ENCODE assay signal across 8 mouse cellular contexts in genomic region chr12:112897522-112898212, GRCm38 (mm10). TPM values are rescaled to one million over a fixed set of nuclear protein-coding genes. Genes with fewer than 3 reads are reported as not detected.
DNase-seq lines count a peak whose midpoint lies in the region; ATAC-seq and TF ChIP-seq lines count a peak whose summit lies in the region.

No protein-coding gene starts in this region.

- TF ChIP-seq CTCF in midbrain, postnatal 0 days (IDR thresholded peaks at IDR 0.05), result no peak

- no peak overlapping the region for H3K27ac ChIP-seq in embryonic facial prominence, embryonic 10.5 days (replicated peaks)
- H3K27ac ChIP-seq in limb, embryonic 15.5 days, result no peak overlapping the region
- no peak overlapping the region for H3K27ac ChIP-seq in midbrain, postnatal 0 days (ENCODE audit: low read depth, low read length)

- H3K36me3 ChIP-seq in embryonic facial prominence, embryonic 10.5 days (replicated peaks), result no peaks in the 10 kb centered on the region
- no peaks in the 10 kb centered on the region for H3K36me3 ChIP-seq in limb, embryonic 15.5 days
- H3K36me3 ChIP-seq in midbrain, postnatal 0 days (ENCODE audit: insufficient read depth, low read length), result no peaks in the 10 kb centered on the region

- H3K27me3 ChIP-seq in embryonic facial prominence, embryonic 10.5 days (replicated peaks; ENCODE audit: low read depth, poor library complexity, severe bottlenecking), result no peaks in the 10 kb centered on the region
- H3K27me3 ChIP-seq in limb, embryonic 15.5 days, result no peaks in the 10 kb centered on the region
- no peaks in the 10 kb centered on the region for H3K27me3 ChIP-seq in midbrain, postnatal 0 days (ENCODE audit: insufficient read depth, low read length)

- H3K9me3 ChIP-seq in embryonic facial prominence, embryonic 10.5 days, result no peaks in the 10 kb centered on the region
- no peaks in the 10 kb centered on the region for H3K9me3 ChIP-seq in limb, embryonic 15.5 days
- no peaks in the 10 kb centered on the region for H3K9me3 ChIP-seq in midbrain, postnatal 0 days (ENCODE audit: low read length)

- peak overlapping the region; percentile 23; the same call in 1 of the 2 replicates for H3K4me3 ChIP-seq in embryonic facial prominence, embryonic 10.5 days
- no peak overlapping the region for H3K4me3 ChIP-seq in limb, embryonic 15.5 days
- H3K4me3 ChIP-seq in midbrain, postnatal 0 days (ENCODE audit: low read depth, low read length), result peak overlapping the region; percentile 2; the same call in 1 of the 2 replicates

- no peak overlapping the region for H3K4me2 ChIP-seq in limb, embryonic 15.5 days
- peak overlapping the region; percentile 27 for H3K4me2 ChIP-seq in midbrain, postnatal 0 days (ENCODE audit: low read depth, low read length, poor library complexity, severe bottlenecking)

- peak; percentile 65 for DNase-seq in adrenal gland, adult 8-10 months
- peak; percentile 46 for DNase-seq in embryonic facial prominence, embryonic 10.5 days (ENCODE audit: low spot score)
- DNase-seq in midbrain, postnatal 0 days (ENCODE audit: low spot score), result peak; percentile 69
- DNase-seq in cerebellum, adult 8-10 months, result no peak
- no peak for DNase-seq in right cerebral cortex, adult 18-20 months
- no peak for DNase-seq in cerebellum, postnatal 36 days

- peaks cover 22% of the 10 kb centered on the region for H3K4me1 ChIP-seq in embryonic facial prominence, embryonic 10.5 days
- H3K4me1 ChIP-seq in limb, embryonic 15.5 days, result peaks cover 6% of the 10 kb centered on the region; the same call in 1 of the 2 replicates
- 0 out of 2 replicates have a peak, but pooled peaks cover 2% of the 10 kb centered on the region for H3K4me1 ChIP-seq in midbrain, postnatal 0 days (ENCODE audit: insufficient read depth, low read length)

- peak; percentile 63 to 70 for ATAC-seq in hematopoietic stem cell, adult 5-6 weeks (replicated peaks in 1 of 2; ENCODE audit: insufficient read depth in 1 of 2, low FRiP score in 2 of 2, low TSS enrichment in 1 of 2, low read depth in 1 of 2, poor library complexity in 2 of 2, severe bottlenecking in 2 of 2)
- peak; percentile 41; the same call in 1 of the 2 replicates for ATAC-seq in limb, embryonic 15.5 days (ENCODE audit: insufficient number of reproducible peaks, low FRiP score, low TSS enrichment, low read depth)
- peak; percentile 47; the same call in 1 of the 2 replicates for ATAC-seq in midbrain, postnatal 0 days (ENCODE audit: low FRiP score)

- H3K9ac ChIP-seq in limb, embryonic 15.5 days, result no peak overlapping the region
- no peak overlapping the region for H3K9ac ChIP-seq in midbrain, postnatal 0 days (replicated peaks; ENCODE audit: low read length, poor library complexity, severe bottlenecking)

- WGBS in embryonic facial prominence, embryonic 10.5 days, result 42% methylated on average over 16 of the region's 16 CpGs
- 26% methylated on average over 16 of the region's 16 CpGs for WGBS in limb, embryonic 15.5 days
- WGBS in midbrain, postnatal 0 days, result 34% methylated on average over 16 of the region's 16 CpGs

RNA-seq across cellular contexts. Expression of gene Gpr132, which starts 29.6 kb away (rescaled TPM):
- total RNA-seq in adrenal gland, adult 8-10 months (2022), result under 1 TPM; 0.42 to 0.80 (median 0.56) TPM
- polyA plus RNA-seq in embryonic facial prominence, embryonic 10.5 days (2016; fragmentation: Nextera tagmentation; extraction: Ambion mirVana), result 0.30 TPM in 1 of 2 replicates, not detected in the other
- 14.8 and 15.9 TPM in 2 replicates for total RNA-seq in hematopoietic stem cell, adult 5-6 weeks (2017)
- polyA plus RNA-seq in limb, embryonic 15.5 days (2015; fragmentation: Nextera tagmentation; extraction: Ambion mirVana), result 0.20 and 0.41 TPM in 2 replicates
- total RNA-seq in midbrain, postnatal 0 days (2014; rRNA removed), result 0.16 TPM in 1 of 2 replicates, not detected in the other
- polyA plus RNA-seq in midbrain, postnatal 0 days (2015; fragmentation: Nextera tagmentation; extraction: Ambion mirVana), result 0.06 TPM in 2 replicates

RNA-seq across cellular contexts. Expression of gene Jag2, which starts 31.9 kb away (rescaled TPM):
- 10 to 100 TPM in 1 of 4 experiments, 1 to 10 TPM in 3; 3.7 to 10.1 (median 6.6) TPM for total RNA-seq in adrenal gland, adult 8-10 months (2022)
- 4.8 and 5.3 TPM in 2 replicates for polyA plus RNA-seq in embryonic facial prominence, embryonic 10.5 days (2016; fragmentation: Nextera tagmentation; extraction: Ambion mirVana)
- total RNA-seq in hematopoietic stem cell, adult 5-6 weeks (2017), result 17.8 and 28.7 TPM in 2 replicates
- polyA plus RNA-seq in limb, embryonic 15.5 days (2015; fragmentation: Nextera tagmentation; extraction: Ambion mirVana), result 10.3 and 11.6 TPM in 2 replicates
- total RNA-seq in midbrain, postnatal 0 days (2014; rRNA removed), result 88.4 and 94.6 TPM in 2 replicates
- polyA plus RNA-seq in midbrain, postnatal 0 days (2015; fragmentation: Nextera tagmentation; extraction: Ambion mirVana), result 9.4 and 12.1 TPM in 2 replicates

RNA-seq across cellular contexts. Expression of gene Nudt14, which starts 44.3 kb away (rescaled TPM):
- 10 to 100 TPM; 29.3 to 45.0 (median 36.1) TPM for total RNA-seq in adrenal gland, adult 8-10 months (2022)
- polyA plus RNA-seq in embryonic facial prominence, embryonic 10.5 days (2016; fragmentation: Nextera tagmentation; extraction: Ambion mirVana), result 78.1 and 83.8 TPM in 2 replicates
- total RNA-seq in hematopoietic stem cell, adult 5-6 weeks (2017), result 17.9 and 21.9 TPM in 2 replicates
- 70.5 and 71.2 TPM in 2 replicates for polyA plus RNA-seq in limb, embryonic 15.5 days (2015; fragmentation: Nextera tagmentation; extraction: Ambion mirVana)
- 23.6 and 25.8 TPM in 2 replicates for total RNA-seq in midbrain, postnatal 0 days (2014; rRNA removed)
- 41.8 and 48.0 TPM in 2 replicates for polyA plus RNA-seq in midbrain, postnatal 0 days (2015; fragmentation: Nextera tagmentation; extraction: Ambion mirVana)

Comparison
In these comparisons a context has a peak if more than half of its experiments do, and no peak if none do; other contexts are left out.
1. DNase-seq: peak in adrenal gland, adult 8-10 months (single experiment), embryonic facial prominence, embryonic 10.5 days (single experiment) and midbrain, postnatal 0 days (single experiment); none in cerebellum, adult 8-10 months (single experiment), right cerebral cortex, adult 18-20 months (single experiment) and cerebellum, postnatal 36 days (0 of 2).
2. Peak in every context shown above with its lines, with median percentiles within 50 percentile points of each other: ATAC-seq.